In the genomic region with DNA sequence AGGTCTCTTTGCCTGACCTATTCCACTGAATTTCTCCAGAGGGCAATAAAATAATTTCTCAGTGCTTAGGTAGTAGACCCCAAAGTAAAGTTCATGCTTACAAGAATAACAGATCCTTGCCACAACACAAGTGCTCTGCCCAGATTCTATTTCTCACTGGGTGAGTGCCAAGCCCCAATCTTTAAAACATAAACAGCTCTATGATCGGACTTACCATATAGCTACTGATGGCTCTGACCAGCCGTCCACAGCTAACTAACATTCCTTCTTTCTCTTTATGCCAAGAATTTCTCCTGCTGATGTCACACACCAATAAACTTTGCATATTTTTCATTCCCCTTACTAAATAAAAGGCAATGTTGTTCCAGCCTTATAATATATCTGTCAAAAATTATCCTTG, we compare ENCODE assay signal across 26 mouse cellular contexts.
DNase-seq lines count a peak whose midpoint lies in the region; ATAC-seq and TF ChIP-seq lines count a peak whose summit lies in the region.
"Had no signal": no experiment of that assay in that cellular context is flagged by ENCODE, and none has a peak within 500 bp of the region (broad histone marks: within the 10 kb centered on the region; RNA-seq: fewer than 3 reads in every experiment).

No protein-coding gene starts in this region.

- H3K4me1 ChIP-seq in kidney, adult 2 months (ENCODE audit: control insufficient read depth, insufficient read depth, low read length) = no peaks in the 10 kb centered on the region
- H3K4me1 ChIP-seq in lung, postnatal 0 days (ENCODE audit: insufficient read depth, low read depth, low read length) = no peaks in the 10 kb centered on the region
- H3K4me1 ChIP-seq: hindbrain, embryonic 13.5 days; liver, embryonic 12.5 days had no signal

- peak; percentile 10 for DNase-seq in kidney, adult 2 months
- no peak for DNase-seq in kidney, postnatal 25 days
- peak; percentile 25 for DNase-seq in kidney, postnatal 14 days
- DNase-seq in kidney, adult 8-10 months = no peak
- peak; percentile 18 for DNase-seq in lung, postnatal 0 days (ENCODE audit: low spot score)
- no peak for DNase-seq in lung, postnatal 25 days (ENCODE audit: low spot score)
- DNase-seq: adrenal gland, adult 8-10 months; cerebellum, adult 8-10 months; cerebellum, postnatal 25 days; heart, adult 2 months; heart, postnatal 4 days; liver, postnatal 0 days; midbrain, embryonic 14.5 days; thymus, adult 2 months; thymus, postnatal 36 days had no signal

- no peak overlapping the region for H3K4me2 ChIP-seq in lung, postnatal 0 days (replicated peaks; ENCODE audit: low read depth, low read length)
- H3K4me2 ChIP-seq: heart, embryonic 12.5 days; hindbrain, embryonic 13.5 days; limb, embryonic 13.5 days; liver, embryonic 12.5 days had no signal

- no peaks in the 10 kb centered on the region for H3K9me3 ChIP-seq in lung, postnatal 0 days (ENCODE audit: low read length)
- H3K9me3 ChIP-seq: forebrain, embryonic 10.5 days; heart, embryonic 12.5 days; limb, embryonic 13.5 days; liver, embryonic 12.5 days had no signal

- TF ChIP-seq POLR2A in kidney, adult 2 months (IDR thresholded peaks at IDR 0.05; ENCODE audit: low read depth, low read length) = no peak

- no peak overlapping the region for H3K9ac ChIP-seq in lung, postnatal 0 days (replicated peaks; ENCODE audit: low read depth)
- H3K9ac ChIP-seq: heart, embryonic 12.5 days; hindbrain, embryonic 13.5 days; limb, embryonic 13.5 days; liver, embryonic 12.5 days; liver, postnatal 0 days had no signal

- 50% methylated on average over 2 of the region's 2 CpGs for WGBS in kidney, adult 2 months
- 53% methylated on average over 2 of the region's 2 CpGs for WGBS in lung, postnatal 0 days

- H3K27me3 ChIP-seq in kidney, adult 2 months (replicated peaks; ENCODE audit: control insufficient read depth, insufficient read depth, low read length) = no peaks in the 10 kb centered on the region; the same call in 1 of the 2 replicates
- H3K27me3 ChIP-seq in lung, postnatal 0 days (replicated peaks; ENCODE audit: insufficient read depth, low read length) = no peaks in the 10 kb centered on the region
- H3K27me3 ChIP-seq: heart, embryonic 12.5 days; hindbrain, embryonic 13.5 days; limb, embryonic 13.5 days; liver, embryonic 12.5 days had no signal

- no peak overlapping the region for H3K27ac ChIP-seq in kidney, adult 2 months (ENCODE audit: insufficient read depth, low read depth, low read length)
- no peak overlapping the region for H3K27ac ChIP-seq in lung, postnatal 0 days (ENCODE audit: low read length)
- H3K27ac ChIP-seq: forebrain, embryonic 10.5 days; heart, adult 2 months; hindbrain, embryonic 13.5 days; layer of hippocampus, adult 2 months; left cerebral cortex, adult 2 months; limb, embryonic 13.5 days; liver, embryonic 12.5 days had no signal

- ATAC-seq in lung, postnatal 0 days = no peak
- no peak for ATAC-seq in frontal cortex, adult (ENCODE audit: low TSS enrichment)
- ATAC-seq: activated CD4-positive, CD25-positive, alpha-beta regulatory T cell, adult 4 months; CD4-positive, CD25-positive, alpha-beta regulatory T cell, adult 4 months; forebrain, embryonic 16.5 days; liver, embryonic 12.5 days; liver, postnatal 0 days had no signal

- H3K4me3 ChIP-seq in kidney, adult 2 months (ENCODE audit: insufficient read depth, low read depth, low read length) = no peak overlapping the region
- no peak overlapping the region for H3K4me3 ChIP-seq in lung, postnatal 0 days (ENCODE audit: low read depth, low read length)
- H3K4me3 ChIP-seq: forebrain, embryonic 10.5 days; heart, adult 2 months; heart, embryonic 12.5 days; hindbrain, embryonic 13.5 days; layer of hippocampus, adult 2 months; left cerebral cortex, adult 2 months; limb, embryonic 13.5 days; liver, embryonic 12.5 days had no signal

- H3K36me3 ChIP-seq in kidney, adult 2 months (ENCODE audit: control insufficient read depth, insufficient read depth, low read length) = no peaks in the 10 kb centered on the region
- H3K36me3 ChIP-seq in lung, postnatal 0 days (ENCODE audit: insufficient read depth, low read length) = no peaks in the 10 kb centered on the region
- H3K36me3 ChIP-seq: forebrain, embryonic 10.5 days; heart, embryonic 12.5 days; hindbrain, embryonic 13.5 days; liver, embryonic 12.5 days had no signal

- no peak for TF ChIP-seq CTCF in kidney, adult 2 months (conservative IDR thresholded peaks at IDR 0.05; ENCODE audit: insufficient read depth, insufficient read length, low read depth, low read length)
- no peak for TF ChIP-seq CTCF in lung, postnatal 0 days (IDR thresholded peaks at IDR 0.05)

- no peak for TF ChIP-seq EP300 in lung, postnatal 0 days (IDR thresholded peaks at IDR 0.05)

Comparison
In these comparisons a context has a peak if more than half of its experiments do, and no peak if none do; other contexts are left out.
1. DNase-seq: peak in kidney, adult 2 months (single experiment), kidney, postnatal 14 days (single experiment) and lung, postnatal 0 days (single experiment); none in kidney, postnatal 25 days (0 of 2), kidney, adult 8-10 months (0 of 2) and lung, postnatal 25 days (single experiment).